Mouse (Mus musculus) layer of hippocampus, adult 2 months (tissue): ENCODE results near the gene Egflam. TPM values are rescaled to one million over a fixed set of nuclear protein-coding genes. Genes with fewer than 3 reads are reported as not detected.
A peak's percentile ranks its signal among the peaks of the same experiment; 100 is the strongest.

Experiments
- DNase-seq, 2 experiments: peaks; one replicate each; pipeline ENCODE4 v3.0.0; 2022; ENCODE audit warnings: low spot score in 2 of 2
- H3K27ac ChIP-seq: fragments of 200-600 bp; 2 replicates; pipeline ENCODE4 v1.8.1; 2022
- H3K4me3 ChIP-seq: fragments of 200-600 bp; 2 replicates; pipeline ENCODE4 v1.8.1; 2022; ENCODE audit warnings: mild to moderate bottlenecking
- CTCF ChIP-seq: fragments of 200-600 bp; conservative IDR thresholded peaks from 2 replicates; pipeline ENCODE4 v1.8.1; 2022; ENCODE audit warnings: antibody characterized with exemption, mild to moderate bottlenecking, moderate library complexity
- total RNA-seq, 2 experiments: library from RNA; stranded (reverse); gene quantifications; 2 replicates each; pipeline ENCODE4 v1.2.3; 2021

The Egflam gene
- total RNA-seq, 2 experiments from 2014 or later: 2.3 to 2.4 TPM

- Histone ChIP-seq H3K4me3 (no peak overlapping the region), H3K27ac (peak overlapping the region; percentile 14; the same call in 1 of the 2 replicates)
- no peak for TF ChIP-seq CTCF
- DNase-seq: no peak
Measured at GRCm38 (mm10) chr15:7233393-7234090, 164.7 kb downstream of the Egflam start.

GRCm38 (mm10) chr15:7226225-7226624, 172.0 kb downstream of the Egflam start:
- TF ChIP-seq CTCF: peak; percentile 99
- H3K4me3 ChIP-seq: no peak overlapping the region
- H3K27ac ChIP-seq: no peak overlapping the region
- DNase-seq: peak; percentile 67 to 81

- no peak for TF ChIP-seq CTCF
- DNase-seq: no peak
Measured at GRCm38 (mm10) chr15:7224151-7224775, 173.9 kb downstream of the Egflam start.

DNA sequence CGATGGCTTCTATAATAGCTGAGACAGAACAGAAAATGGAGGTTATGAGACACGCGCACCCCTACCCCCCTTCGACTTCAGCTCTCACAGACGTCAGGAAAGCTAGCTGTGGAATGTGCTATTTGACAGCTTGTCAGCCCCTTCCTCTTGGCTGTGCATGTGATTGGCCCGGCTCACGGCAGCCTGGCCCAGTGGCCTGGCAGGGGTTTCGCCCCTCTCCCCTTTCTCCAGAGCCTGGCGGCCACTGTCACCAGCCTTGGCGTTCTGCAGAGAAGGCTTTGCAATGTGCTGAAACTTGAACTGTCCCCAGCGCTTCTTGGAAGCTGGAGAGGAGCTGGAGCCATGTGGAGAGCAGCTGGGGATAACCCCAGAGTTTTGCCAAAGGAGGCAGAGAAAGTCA, 175.4 kb downstream of the Egflam start:
- no peak overlapping the region for H3K4me3 ChIP-seq
- DNase-seq: no peak
- no peak overlapping the region for H3K27ac ChIP-seq
- TF ChIP-seq CTCF: no peak

More at GRCm38 (mm10) chr15:7224151-7224775, 173.9 kb downstream of the Egflam start:
- Histone ChIP-seq H3K27ac (no peak overlapping the region), H3K4me3 (no peak overlapping the region)

DNA sequence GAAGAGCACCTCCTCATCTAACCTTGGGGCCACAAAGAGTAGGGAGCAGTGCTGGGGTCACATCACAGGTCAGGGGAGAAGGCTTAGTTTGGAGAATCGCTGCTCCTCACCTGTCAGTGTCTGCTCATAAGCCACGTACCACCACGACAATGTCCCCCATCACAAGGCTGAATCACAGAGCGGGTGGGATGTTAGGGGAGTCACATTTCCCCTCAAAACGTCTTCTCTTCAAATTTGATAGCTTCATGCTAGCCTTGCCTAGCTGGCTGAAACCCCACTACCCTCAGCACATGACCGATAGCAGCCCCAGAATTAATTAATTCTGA, 181.0 kb downstream of the Egflam start:
- DNase-seq: no peak
- no peak overlapping the region for H3K27ac ChIP-seq
- no peak overlapping the region for H3K4me3 ChIP-seq
- TF ChIP-seq CTCF: no peak

GRCm38 (mm10) chr15:7216581-7217272, 181.5 kb downstream of the Egflam start:
- TF ChIP-seq CTCF: no peak
- Histone ChIP-seq H3K27ac (no peak overlapping the region), H3K4me3 (no peak overlapping the region)
- no peak for DNase-seq

GRCm38 (mm10) chr15:7215845-7216244, 182.3 kb downstream of the Egflam start:
- Histone ChIP-seq H3K27ac (no peak overlapping the region), H3K4me3 (no peak overlapping the region)
- no peak for DNase-seq
- no peak for TF ChIP-seq CTCF

- no peak overlapping the region for H3K4me3 ChIP-seq
- no peak overlapping the region for H3K27ac ChIP-seq
- no peak for DNase-seq
- TF ChIP-seq CTCF: no peak
Measured at GRCm38 (mm10) chr15:7213683-7214082, 184.5 kb downstream of the Egflam start.

DNA sequence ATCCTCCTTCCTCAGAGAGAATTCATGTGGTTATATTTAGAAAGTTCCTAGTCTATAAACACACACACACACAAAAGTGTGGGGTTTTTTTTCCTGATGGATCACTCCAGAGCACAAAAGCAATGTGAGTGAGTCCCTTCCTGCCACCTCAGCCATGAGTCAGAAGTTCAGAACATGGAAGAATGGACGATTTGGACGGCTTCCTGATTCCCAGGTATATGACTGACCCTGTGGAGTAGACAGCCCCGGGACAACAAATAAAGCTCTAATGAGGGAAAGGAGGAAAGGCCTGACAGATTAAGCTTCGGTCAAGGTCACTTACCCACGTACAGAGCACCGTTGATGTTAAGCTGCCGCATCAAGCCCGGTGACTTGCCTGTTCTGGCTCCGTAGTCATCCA, 190.0 kb downstream of the Egflam start:
- no peak for TF ChIP-seq CTCF
- no peak overlapping the region for H3K4me3 ChIP-seq
- no peak overlapping the region for H3K27ac ChIP-seq
- DNase-seq: no peak

GRCm38 (mm10) chr15:7207292-7207691, 190.9 kb downstream of the Egflam start:
- H3K27ac ChIP-seq: no peak overlapping the region
- H3K4me3 ChIP-seq: no peak overlapping the region
- DNase-seq: no peak
- TF ChIP-seq CTCF: no peak

- no peak overlapping the region for H3K27ac ChIP-seq
- no peak for DNase-seq
- no peak overlapping the region for H3K4me3 ChIP-seq
- no peak for TF ChIP-seq CTCF
Measured at GRCm38 (mm10) chr15:7206110-7206509, 192.1 kb downstream of the Egflam start.

DNA sequence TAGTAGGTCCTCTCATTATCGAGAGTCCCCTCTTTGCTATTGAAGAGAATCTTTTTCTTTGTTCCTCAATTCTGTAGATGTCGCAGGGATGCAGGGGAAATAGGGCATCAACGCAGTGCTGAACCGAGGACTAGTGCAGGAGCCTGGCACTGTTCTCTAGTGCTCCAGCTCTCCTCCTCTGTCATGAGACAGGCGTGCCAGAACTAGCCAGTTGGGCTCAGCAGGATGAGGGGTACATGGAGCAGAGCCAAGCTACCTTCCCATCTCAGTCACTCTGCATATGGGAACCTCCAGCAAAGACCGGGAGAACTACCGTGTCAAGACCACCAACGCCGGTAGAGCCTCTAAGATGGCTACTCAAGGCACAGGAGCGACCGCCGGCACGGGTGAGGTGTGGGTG, 193.3 kb downstream of the Egflam start:
- no peak for TF ChIP-seq CTCF
- DNase-seq: no peak
- Histone ChIP-seq H3K4me3 (no peak overlapping the region), H3K27ac (no peak overlapping the region)

GRCm38 (mm10) chr15:7203606-7204330, 194.4 kb downstream of the Egflam start:
- Histone ChIP-seq H3K27ac (no peak overlapping the region), H3K4me3 (no peak overlapping the region)
- TF ChIP-seq CTCF: no peak
- DNase-seq: no peak
